Mouse (Mus musculus) ovary, postnatal 36 days (tissue): ENCODE data around the gene Sipa1l3.

Experiments used
- DNase-seq: peaks from one replicate; pipeline ENCODE4 v3.0.0; 2022; ENCODE audit warnings: low spot score, mixed read lengths

The Sipa1l3 gene

DNA sequence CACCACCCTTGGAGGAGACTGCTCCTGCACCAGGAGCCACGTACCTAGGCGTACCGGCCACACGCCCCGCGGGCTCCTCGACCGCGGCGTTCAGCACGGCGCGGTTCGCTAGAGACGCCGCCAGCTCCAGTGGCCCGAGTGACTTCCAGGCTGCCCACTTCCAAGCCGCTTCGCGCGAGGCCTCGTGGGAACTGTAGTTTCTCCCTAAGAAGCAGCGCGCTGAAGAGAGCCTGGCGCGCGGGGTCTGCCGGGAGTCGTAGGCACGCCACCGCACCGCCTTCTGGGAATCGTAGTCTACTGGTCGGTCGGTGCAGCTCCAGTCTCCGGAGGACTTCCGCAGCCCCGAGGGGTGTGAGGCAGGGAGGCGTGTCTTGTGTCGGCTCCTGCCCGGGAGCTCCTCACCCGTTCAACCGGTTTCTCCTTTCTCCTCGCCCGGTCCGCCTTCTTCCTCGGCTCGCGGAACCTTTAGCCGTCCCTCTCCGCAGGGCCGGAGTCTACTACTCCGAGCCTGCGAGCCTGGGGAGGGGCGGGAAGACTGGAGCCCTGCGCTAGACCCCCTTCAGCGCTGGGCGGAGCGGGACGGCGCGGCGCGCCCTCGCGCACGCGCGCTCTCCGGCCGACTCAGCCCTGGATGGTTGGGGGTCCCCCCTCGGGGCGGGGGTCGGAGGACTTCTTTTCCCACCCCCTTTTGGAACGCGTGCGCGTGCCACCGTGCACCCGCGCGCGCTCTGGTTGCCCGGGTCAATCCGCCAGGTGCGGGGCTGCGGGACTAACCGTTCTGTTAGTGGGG is at the start of gene Sipa1l3:
TSS of gene Sipa1l3 (minus strand) at position 221 of the 790 bp plus-strand sequence.
- DNase-seq: peak; percentile 96

DNA sequence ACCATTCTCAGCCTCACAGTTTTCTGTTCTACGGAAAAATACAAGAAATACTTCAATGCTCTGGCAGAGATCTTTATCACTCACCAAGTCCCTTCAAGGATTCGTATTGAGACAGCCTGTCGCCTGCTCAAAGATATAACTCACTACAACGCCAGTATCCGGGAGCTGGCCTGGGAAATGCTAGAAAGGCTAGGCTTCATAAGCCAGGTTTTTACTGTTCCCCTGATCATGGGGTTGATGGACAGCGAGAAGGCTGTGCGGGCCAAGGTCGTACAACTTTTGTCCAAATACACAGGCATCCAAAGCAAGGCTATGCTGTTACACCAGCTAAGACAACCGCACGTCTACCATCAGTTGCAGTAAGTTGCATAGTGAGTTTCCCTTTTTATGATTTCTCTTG is 44.6 kb upstream of the Sipa1l3 start:
- DNase-seq: no peak

DNA sequence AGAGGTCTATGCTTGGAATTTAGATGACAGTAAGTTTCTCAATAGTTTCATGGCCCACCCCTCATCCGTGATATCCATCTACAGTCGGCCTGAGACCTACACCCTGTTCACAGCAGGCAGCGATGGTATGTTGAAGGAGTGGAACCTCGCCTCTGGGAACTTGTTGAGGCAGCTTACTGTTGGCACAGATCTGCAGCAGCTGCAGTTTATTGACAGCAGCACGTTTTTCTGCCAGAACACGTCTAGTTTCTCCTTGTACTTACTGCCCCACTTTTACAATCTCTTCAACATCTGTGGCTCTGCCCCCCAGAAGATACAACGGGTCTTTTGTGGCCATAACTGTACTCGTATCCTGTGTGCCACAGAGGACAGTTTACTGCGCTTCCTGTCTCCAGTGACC is 42.6 kb upstream of the Sipa1l3 start:
- DNase-seq: no peak

DNA sequence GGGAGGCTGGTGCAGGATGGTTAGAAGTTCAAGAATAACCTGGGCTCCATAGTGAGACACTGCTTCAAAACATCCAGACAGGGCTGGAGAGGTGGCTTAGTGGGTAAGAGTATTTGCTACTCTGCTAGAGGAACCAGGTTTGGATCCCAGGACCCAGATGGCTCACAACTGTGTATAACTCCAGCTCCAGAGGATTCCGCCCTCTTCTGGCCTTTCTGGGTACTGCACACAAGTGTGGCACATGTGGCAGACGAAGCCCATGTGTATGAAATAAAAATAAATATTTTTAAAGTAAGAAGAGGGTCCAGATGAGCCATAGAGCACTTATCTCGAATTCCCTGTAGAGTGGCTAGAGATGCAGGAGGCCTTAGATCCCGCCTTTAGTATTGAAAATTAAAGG is 40.8 kb upstream of the Sipa1l3 start:
- DNase-seq: no peak

DNA sequence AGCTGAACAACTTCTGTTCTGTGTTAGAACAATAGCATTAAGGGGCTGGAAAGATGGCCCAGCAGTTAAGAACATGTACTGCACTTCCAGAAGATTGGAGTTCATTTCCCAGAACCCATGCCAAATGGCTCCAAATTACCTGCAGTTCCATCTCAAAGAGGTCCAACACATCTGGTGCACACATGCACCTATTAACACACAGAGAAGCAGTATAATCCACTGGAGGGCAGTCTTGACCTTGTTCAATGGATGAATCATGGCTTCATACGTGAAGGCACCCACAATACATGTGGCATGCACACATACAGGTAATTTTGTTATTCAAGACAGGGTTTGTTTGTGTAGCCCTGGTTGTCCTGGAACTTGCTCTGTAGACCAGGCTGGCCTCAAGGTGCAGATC is 40.3 kb upstream of the Sipa1l3 start:
- no peak for DNase-seq

DNA sequence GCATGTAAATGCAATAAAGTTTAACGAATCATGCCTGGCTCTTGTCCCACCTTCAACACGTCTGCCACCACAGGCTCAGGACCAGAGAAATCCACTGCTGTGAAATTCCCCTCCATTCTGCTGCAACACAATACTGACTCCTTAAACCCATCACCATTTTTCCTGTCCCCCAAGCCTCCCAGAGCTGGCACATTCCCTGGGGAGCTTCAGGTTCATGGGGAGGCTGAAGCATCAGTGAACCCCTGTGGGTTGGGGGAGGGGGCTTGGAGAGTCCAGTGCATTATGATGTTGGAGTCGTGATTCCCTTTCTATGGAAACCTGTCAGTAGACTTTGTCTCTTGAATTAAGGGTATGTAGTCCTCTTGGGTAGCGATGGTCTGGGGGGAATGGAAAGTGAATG is 37.8 kb upstream of the Sipa1l3 start:
- no peak for DNase-seq

DNA sequence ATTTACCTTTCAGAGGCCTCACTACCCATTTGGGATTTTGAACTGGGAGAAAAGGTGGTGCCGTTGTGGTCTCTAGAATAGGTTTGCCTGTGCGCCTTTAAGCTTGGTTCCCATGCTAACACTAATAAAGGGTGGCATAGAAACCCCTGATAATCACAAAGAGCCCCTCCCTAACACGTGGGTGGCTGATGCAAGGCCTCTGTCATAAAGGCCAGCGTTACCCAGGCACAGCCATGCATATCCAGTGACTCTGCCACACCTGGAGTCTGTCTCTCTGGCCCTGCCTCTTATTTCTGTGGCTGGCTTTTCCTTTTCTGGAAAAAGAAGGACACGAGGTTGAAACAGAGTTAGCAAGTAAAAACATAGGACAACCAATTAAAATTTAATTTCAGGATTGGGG is 37.1 kb upstream of the Sipa1l3 start:
- DNase-seq: no peak

DNA sequence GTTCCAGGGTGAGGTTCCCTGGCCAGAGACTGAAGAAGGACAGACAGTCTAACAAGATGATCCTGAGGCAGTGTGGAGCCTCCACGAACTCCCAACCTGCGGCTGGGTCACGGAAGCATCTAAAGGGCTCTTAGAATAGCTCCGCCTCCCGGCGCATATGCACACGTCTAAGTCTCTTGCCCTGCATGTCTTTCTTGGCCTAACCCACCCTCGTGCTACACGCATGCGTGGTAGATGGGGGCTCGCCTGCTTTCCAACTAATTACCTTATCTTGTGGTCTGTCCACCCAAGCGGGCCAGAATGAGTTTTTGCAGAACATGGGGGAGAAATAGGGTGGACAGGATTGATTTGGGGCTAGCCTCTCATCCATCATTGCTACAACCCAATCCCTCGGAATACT is 36.6 kb upstream of the Sipa1l3 start:
- no peak for DNase-seq

DNA sequence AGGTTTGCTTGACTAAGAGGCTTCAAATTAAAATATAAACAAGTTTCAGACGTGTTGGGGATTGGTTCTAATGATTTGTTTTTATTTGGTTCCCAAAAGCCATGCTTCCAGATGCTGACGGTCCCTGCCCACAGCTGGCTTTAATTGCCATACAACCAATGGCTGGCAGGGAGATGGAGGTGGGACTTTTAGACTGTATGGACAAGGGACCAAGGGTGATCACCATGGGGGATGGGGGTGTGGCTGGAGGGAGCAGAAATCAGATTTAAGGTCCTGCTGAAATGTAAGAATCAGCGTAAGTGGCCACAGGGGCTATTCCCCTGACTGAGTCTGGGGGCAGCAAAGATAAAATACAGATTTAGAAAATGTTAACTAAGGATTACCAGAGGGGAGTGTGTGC is 32.2 kb upstream of the Sipa1l3 start:
- no peak for DNase-seq

DNA sequence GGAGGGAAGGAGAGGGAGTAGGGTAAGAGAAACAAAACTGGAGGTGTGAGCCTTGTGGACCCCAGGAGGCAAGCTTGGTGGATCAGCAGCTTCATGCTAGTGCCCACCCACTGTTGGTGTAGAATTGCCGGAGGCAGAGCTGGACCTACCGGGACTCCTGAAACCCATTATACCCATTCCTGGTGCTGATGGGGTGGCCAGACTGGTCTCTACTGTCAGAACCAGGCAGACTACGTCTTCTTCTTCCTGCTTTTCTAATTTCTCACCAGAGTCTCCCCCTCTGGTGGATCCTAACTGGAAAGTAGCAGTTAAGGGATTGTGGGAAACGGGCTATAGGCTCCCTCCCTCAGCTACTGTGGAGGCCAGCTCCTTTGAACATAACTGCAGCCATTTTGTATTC is 23.2 kb upstream of the Sipa1l3 start:
- no peak for DNase-seq

DNA sequence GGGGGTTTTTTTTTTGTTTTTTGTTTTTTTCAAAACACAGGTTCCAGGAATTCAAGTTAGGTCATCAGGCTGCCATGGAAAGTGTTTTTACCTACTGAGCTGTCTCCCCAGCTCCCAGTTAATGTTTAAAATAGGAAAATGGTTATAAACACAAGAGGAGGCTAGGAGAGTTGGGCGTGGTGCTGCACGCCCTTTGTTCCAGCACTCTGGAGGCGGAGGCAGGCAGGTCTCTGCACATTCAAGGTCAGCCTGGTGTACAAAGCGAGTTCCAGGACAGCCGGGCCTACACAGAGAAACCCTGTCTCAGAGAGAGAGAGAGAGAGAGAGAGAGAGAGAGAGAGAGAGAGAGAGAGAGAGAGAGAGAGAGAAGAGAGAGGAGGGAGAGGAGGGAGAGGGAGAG is 22.7 kb upstream of the Sipa1l3 start:
- DNase-seq: no peak

DNA sequence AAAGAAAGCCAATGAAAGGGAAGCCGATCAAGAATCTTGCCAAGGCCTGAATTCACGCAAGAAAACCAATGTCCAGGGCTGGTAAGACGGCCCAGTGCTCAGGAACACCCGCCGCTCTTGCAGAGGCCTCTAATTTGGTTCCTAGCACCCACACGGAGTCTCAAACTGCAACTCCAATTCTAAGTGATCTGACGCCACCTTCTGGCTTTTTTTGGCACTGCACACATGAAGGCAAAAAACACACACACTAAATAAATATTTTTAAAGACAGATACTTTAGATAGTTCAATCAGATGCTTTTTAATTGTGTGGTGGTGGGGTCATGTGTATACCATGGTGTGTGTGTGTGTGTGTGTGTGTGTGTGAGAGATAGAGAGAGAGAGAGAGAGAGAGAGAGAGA is 22.2 kb upstream of the Sipa1l3 start:
- DNase-seq: no peak

DNA sequence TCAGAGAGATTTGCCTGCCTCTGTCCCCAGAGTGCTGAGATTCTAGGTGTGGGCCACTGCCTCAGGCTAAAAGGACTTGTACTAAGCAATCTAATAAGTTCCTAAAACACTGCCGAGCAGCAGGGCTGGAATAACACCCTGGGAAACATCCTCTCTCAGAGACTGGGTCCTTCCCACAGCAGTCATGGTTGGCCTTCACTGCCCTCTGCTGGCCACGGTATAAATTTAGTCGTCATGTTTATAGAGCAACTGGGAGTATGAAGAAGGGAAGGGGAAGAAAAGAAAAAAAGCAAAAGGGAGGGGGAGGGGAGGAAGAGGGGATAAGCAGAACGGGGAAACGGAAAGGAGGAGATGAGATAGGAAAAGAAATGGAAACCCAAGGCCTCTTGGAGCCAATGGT is 5.3 kb upstream of the Sipa1l3 start:
- peak; percentile 75 for DNase-seq

DNA sequence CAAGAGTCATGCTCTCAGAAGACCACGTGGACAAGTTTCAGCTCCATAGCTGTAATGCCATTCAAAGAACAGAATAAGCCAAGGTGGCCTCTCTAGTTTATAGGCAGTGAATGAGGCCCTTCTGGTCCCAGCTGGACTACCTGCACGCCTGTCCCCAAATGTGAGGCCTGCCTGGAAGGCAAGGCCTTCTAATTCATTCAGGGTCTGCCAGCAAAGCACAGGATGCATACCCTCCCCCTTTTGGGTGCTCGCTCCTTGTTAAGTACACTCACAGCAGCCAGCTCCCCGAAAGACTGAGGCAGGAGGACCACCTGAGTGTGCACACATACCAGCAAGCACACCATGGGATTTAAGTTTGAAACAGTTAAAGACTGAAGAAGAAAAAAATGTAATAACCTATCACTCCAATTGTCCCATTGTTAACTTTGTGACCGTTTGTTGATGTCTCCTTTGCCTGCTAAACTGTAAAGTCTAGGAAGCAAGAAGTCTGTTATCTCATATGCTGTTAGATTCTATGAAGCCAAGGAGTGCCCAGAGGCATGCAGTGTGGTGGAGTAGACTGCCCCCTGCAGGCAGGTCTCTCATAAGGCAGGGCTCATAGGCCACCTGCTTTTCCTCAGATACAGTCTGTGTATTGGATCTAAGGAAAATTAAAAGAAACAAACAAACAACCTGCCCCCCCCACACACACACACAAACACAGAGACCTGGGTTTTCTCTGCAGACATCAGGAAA is 3.6 kb upstream of the Sipa1l3 start:
- peak; percentile 78 for DNase-seq

DNA sequence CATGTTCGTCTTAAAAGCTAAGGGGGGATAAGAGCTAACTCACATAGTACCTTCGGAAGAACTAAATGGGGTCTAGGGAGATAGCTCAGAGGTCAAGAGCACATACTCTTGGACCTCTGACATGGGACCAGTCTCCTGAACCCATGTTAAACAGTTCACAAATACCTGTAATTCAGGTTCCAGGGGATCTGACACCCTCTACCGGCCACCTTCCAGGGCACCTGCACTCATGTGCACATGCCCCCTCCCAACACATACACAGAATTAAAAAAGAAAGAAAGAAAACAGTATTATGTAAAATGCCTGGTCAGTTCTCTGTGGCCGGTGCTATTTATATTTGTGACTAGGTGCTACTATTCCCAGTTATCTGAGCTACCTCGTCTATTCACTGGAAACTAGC is 2.9 kb upstream of the Sipa1l3 start:
- no peak for DNase-seq

DNA sequence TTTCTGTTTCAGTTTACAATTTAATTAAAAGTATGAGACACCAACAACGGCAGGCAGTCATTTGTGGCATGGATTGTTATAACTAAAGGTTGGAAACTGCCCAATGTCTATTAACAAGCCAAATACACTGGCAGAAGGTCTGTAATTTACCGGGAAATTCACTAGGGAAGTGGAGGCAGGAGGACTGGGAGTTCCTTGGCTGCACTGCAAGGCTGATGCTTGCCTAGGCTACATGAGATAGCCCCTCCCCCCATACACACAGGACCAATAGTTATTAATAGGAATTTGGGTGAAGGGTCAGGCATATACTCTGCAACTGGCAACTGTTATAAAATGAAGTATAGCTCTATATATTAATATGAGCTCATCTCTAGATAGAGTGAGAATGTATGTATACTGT is 2.4 kb upstream of the Sipa1l3 start:
- no peak for DNase-seq

DNA sequence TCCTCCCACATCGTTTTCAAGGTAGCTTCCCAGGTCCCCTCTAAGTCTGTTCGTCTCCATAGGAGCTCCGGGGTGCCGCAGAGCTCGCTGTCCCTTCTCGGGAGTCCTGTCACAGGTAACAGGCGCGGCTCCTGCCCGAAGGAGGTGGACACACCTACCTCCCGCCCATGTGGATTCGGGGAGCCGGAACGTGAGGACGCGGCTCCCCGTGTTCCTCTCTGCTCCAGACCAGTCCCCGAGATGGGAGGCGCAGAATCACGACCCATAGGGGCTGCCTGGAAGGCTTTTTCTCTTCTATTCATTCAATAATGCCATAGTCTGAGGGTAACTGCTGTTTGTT is 740 bp upstream of the Sipa1l3 start:
- DNase-seq: no peak

DNA sequence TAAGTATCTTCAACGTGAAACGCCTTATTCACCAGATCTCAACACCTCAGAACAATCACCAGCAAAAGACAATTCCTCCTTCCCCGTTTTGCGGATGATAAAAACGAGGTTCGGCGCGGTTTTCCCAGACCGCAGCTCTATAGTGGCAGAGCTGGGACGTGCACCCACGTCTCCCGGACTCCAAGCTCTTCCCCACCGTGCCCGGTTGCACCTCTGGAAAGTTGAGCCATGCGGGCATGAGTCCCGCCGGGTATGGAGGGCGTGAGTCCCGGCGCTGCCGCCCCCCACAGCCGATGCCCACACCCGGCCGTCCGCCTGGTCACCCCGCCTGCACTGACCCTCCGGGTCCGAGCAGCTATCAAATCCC is 404 bp downstream of the Sipa1l3 start:
- DNase-seq: no peak

DNA sequence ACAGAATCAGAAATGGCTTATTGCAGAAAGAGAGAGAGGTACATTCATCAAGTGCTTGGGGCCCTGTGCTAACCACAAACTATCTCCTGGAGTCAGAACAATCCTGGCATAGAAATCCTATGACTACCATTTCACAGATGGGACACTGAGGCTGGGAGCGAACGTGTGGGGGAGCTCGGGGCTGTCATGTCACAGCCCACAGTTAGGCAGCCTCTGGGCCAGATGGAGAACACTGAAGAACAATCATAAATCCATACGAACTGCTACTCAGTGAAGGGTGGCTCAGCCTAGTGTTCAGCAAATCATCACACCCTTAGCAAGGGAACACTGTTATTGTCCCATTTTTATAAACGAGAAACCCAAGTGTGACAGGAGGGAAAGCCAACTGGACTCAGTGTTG is 1.3 kb downstream of the Sipa1l3 start:
- DNase-seq: no peak

DNA sequence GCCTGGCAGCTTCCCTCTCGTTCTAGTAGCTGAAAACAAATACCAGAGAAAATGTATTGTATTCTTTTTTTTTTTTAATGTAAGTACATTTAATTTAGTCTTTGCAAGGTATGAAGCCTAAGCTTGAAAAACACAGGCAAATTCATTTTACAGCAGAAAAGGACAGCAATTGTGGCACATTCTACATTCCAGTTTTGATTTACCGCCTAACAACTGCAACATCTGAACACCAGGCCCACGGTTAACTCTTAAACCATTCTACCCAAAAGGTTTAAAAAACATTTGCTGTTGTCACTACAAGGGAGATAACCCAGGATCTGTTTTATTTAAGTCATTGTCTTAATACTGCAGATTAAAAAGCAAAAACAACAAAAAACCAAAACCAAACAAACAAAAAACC is 2.8 kb downstream of the Sipa1l3 start:
- no peak for DNase-seq

DNA sequence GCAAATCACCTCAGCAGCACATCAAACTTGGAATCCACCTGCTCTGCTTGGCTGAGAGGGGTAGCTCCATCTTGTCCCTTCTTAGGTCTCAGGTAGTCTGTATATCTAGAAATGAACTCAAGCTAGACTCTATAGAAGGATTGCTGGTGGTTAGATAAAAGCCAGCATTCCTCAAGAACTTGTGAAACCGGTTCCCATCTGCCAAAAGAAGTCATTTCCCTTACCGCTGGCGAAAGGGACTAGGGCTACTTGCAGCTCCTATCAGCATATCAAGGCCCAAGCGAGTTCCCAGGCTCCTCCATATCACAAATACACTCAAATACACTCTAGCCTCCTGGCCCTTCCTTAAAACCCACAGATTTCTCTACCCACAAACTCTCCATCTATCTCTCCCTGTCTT is 5.7 kb downstream of the Sipa1l3 start:
- no peak for DNase-seq

DNA sequence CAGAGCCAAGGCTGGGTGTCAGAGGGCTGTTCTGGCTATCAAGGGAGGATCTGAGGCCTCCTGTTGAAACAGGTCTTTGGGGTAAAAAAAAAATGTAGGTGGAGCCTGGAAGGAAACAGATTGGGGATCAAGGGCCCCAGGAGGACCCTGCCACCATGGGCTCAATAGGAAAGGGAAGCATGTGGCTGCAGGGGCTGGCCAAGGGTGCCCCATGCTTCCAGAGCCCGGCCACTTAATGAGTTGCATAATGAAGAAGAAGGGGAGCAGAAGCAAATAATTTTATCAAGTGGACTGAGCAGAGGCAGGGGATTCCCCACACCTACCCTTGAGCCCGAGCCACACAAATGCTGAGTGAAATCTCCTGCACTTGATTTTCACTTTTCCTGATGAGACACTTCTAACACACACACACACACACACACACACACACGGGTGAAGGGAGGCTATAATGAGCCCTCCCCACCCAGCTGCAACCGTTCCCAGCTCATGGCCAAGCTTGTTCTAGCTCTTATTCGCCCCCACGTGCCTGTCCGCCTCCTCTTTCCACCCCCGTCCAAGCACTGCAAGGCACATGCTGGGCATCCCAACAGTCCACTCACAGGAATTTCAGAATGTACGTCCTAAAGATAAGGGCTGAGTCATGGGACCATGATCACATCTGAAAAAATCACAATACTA is 6.7 kb downstream of the Sipa1l3 start:
- peak; percentile 30 for DNase-seq

DNA sequence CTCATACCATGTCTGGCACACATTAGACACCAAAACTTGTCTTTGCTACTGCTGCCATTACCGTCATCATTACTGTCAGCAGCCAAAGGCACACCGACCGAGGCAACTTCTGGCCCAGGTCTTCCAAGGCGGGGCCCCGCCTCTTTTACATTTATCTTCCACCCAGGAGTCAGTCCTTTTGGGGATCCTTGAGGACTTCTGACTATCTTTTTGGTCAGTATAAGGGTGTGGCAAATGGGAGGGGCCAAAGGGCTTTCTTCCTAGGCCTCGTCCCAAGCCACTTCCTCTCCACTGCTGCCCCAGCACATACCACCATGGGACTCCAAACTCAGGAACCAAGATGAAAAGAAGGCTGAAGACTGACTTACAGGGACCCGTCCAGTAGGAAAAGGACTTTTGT is 9.9 kb downstream of the Sipa1l3 start:
- no peak for DNase-seq
